Mouse (Mus musculus): ENCODE data around the gene Rps26. TPM values are rescaled to one million over a fixed set of nuclear protein-coding genes. Genes with fewer than 3 reads are reported as not detected.

Gene Rps26
- 100 to 1,000 TPM; 245 to 252 TPM for total RNA-seq (2021)

GRCm38 (mm10) chr10:128626311-128627310 is at the start of gene Rps26:
Rps26 (minus strand) TSS chr10:128626747.
- DNase-seq (ENCODE audit: low spot score in 2 of 2): peak; percentile 81 to 83
- intact Hi-C loops (cut with DNase I): loop anchor here (1.0 to 5.0 kb wide), 4 partner anchors 19 to 79 kb away; partner anchors contain the start of genes Ikzf4, Pa2g4, Rpl41 and Zc3h10

- intact Hi-C loops (cut with DNase I): loop anchor here (5.0 kb wide), 2 partner anchors 107 to 127 kb away; partner anchors contain the start of genes Pa2g4, Rpl41 and Zc3h10
- no peak for DNase-seq (ENCODE audit: low spot score in 2 of 2)
These were observed 48.0 kb upstream of the Rps26 start for GRCm38 (mm10) chr10:128674469-128675008.

DNA sequence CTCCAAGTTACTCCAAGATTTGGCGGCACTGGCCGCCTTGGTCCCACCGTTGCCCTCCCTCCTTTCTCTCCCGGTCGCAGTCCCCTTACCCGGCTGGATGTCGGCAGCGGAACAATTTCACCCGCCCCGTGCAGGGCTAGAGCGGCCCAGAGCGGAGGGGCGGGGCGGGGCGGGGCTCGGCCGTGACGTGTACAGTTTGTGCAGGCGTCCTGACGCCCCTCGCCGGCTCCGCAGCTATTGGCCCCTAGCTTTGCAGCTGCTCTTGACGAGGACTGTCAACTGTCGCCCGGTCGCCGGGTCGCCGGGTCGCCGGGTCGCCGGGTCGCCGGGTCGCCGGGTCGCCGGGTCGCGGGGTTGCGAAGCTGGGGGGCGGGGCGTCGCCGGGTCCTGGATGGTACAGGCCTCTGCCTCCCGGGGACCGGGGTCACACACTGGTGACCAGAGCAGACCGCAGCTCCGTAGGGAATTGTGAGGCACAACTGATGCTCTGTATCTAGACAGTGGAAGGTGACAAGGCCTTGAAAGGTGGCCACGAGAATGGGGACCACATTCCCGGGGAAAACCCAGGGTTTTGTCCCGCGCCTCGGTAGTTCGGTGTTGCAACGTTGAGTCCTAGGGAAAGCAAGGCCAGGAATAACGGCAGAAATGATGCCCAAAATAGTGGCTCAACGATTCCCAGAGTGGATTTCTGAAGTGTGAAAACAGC is 47.4 kb upstream of the Rps26 start, which contains the start of gene Suox:
TSS of gene Suox (minus strand) at position 311 of the 706 bp plus-strand sequence.
- peak; percentile 74 to 83 for DNase-seq (ENCODE audit: low spot score in 2 of 2)
- intact Hi-C loops (cut with DNase I): loop anchor here (2.0 to 5.0 kb wide), 3 partner anchors 47 to 127 kb away; partner anchors contain the start of genes Pa2g4, Rpl41, Rps26 and Zc3h10

DNA sequence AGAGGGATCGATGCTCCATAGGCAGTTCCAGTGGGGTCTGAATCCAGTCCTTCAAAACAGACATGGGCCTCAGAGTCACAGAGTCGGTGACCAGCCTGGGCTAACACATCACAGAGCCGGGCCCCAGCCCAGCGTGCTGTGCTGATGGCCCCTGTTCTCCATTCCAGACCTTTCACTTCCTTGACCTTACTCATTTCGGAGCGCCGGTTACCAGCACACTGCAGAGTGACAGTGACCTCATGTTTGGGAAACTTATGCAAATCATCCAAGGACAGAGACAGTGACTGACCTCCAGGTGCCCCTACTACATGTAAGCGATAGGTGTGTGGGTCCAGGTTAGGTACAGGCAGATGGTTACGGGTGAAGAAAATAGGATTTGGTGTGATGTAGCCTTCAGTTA is 44.6 kb upstream of the Rps26 start:
- no peak for DNase-seq (ENCODE audit: low spot score in 2 of 2)
- intact Hi-C loops (cut with DNase I): loop anchor here (5.0 kb wide), 2 partner anchors 104 to 124 kb away; partner anchors contain the start of genes Pa2g4, Rpl41 and Zc3h10

GRCm38 (mm10) chr10:128668790-128669672 is 42.5 kb upstream of the Rps26 start:
- peak; percentile 54 to 62 for DNase-seq (ENCODE audit: low spot score in 2 of 2)
- intact Hi-C loops (cut with DNase I): loop anchor here (2.0 kb wide), 1 partner anchor 24 kb away; the partner anchor contains the start of gene Ikzf4

GRCm38 (mm10) chr10:128665806-128666205 is 39.3 kb upstream of the Rps26 start:
- intact Hi-C loops (cut with DNase I): no loop called here
- no peak for DNase-seq (ENCODE audit: low spot score in 2 of 2)

DNA sequence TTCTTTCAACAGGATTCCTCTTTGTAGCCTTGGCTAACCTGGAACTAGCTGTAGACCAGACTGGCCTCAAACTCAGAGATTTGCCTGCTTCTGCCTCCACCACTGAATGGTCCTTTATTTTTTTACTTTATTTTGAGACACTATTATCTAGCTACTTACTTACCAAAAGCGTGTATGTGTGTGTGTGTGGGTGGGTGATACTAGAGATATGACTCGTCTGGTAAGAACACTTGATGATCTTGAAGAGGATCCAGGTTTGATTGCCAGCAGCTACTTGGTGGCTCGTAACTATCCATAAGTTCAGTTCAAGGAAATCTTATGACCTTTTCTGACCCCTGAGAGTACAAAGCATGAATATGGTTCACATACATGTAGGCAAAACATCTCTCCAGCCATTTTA is 38.8 kb upstream of the Rps26 start:
- intact Hi-C loops (cut with DNase I): no loop called here

GRCm38 (mm10) chr10:128664808-128665207 is 38.3 kb upstream of the Rps26 start:
- DNase-seq (ENCODE audit: low spot score in 2 of 2): no peak
- intact Hi-C loops (cut with DNase I): no loop called here

More for the DNA sequence above, 38.8 kb upstream of the Rps26 start:
- DNase-seq (ENCODE audit: low spot score in 2 of 2): no peak

DNA sequence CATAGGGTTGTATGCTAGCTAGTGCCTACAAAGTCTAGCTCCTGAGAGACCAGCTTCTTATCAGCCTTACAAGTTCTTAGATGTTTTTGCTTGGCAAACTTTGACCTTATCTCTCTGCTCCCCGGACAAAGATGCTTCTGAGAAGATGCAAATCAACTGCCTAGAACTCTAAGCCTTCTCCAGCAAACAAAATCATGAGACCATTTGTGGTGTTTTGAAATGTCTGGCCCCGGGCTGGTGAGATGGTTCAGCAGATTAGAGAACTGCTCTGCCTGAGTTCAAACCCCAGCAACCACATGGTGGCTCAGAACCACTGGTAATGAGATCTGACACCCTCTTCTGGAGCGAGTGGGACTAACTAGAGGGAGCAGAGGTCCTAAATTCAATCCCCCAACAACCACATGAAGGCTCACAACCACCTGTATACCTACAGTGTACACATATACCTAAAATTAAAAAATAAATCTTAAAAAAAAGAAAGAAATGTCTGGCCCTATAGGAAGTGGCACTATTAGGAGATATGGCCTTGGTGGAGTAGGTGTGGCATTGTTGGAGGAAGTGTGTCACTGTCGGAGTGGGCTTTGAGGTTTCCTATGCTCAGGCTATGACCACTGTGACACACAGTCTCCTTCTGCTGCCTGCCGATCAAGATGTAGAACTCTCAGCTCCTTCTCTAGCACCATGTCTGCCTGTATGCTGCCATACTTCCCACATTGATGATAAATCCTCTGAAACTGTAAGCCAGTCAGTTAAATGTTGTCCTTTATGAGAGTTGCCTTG is 37.1 kb upstream of the Rps26 start:
- intact Hi-C loops (cut with DNase I): no loop called here

DNA sequence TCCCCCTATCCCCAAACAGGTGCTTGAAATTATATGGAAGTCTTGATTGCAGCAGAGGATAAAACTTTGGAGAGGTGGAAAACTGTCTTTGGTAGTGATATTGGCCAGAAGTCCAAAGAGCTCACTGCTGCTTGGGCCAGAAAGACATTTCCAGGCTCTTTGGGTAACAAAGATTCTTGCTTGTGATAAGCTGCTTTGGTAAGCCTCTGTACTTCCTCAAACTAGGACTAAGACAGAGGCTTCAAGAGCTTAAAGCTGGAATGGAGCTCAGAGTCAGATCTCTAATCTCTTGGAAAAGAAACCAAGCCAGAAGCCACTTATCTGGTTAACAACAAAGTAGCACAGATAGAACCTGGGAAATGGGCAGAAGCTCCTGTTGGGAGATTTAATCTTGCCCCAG is 35.9 kb upstream of the Rps26 start:
- intact Hi-C loops (cut with DNase I): no loop called here
- DNase-seq (ENCODE audit: low spot score in 2 of 2): no peak

More for the DNA sequence above, 37.1 kb upstream of the Rps26 start:
- DNase-seq (ENCODE audit: low spot score in 2 of 2): no peak

DNA sequence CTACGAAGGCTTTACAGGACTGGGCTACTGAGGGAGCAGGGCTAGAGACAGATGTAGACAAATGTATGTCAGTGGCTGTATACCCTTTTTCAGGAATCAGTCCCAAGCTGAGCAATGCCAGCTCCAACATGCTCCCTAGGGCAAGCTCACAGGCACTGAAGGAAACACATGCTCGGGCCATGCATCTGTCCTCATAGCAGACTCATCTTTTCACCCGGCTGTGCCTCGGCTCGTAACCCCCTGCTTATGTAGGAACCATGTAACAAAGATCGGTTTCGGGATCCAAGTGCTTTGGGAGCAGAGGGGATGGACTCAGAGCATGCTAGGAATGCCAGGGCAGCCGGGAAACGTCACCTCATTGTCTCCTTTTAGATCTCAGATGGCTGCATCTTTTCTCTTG is 32.9 kb upstream of the Rps26 start:
- no peak for DNase-seq (ENCODE audit: low spot score in 2 of 2)
- intact Hi-C loops (cut with DNase I): no loop called here

- no peak for DNase-seq (ENCODE audit: low spot score in 2 of 2)
- intact Hi-C loops (cut with DNase I): no loop called here
These were observed 31.3 kb upstream of the Rps26 start for GRCm38 (mm10) chr10:128657844-128658243.

GRCm38 (mm10) chr10:128656731-128657130 is 30.2 kb upstream of the Rps26 start:
- intact Hi-C loops (cut with DNase I): no loop called here
- DNase-seq (ENCODE audit: low spot score in 2 of 2): no peak

DNA sequence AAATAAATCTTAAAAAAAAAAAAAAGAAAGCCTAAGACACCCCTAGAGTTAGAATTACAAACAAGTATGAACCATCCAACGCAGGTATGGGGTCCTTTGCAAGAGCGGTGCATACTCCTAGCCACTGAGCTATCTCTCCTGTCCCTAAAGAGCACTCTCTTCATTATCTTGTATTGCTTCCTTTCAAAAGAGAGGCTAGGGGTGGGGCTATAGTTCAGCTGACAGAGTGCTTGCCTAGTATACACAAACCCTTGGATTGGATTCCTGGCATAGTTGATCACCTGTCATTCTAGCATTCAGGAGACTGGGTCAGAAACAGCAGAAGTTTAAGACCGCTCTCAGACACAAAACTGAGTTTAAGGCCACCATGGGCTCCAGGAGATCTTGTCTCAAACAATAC is 28.7 kb upstream of the Rps26 start:
- intact Hi-C loops (cut with DNase I): no loop called here
- DNase-seq (ENCODE audit: low spot score in 2 of 2): no peak

DNA sequence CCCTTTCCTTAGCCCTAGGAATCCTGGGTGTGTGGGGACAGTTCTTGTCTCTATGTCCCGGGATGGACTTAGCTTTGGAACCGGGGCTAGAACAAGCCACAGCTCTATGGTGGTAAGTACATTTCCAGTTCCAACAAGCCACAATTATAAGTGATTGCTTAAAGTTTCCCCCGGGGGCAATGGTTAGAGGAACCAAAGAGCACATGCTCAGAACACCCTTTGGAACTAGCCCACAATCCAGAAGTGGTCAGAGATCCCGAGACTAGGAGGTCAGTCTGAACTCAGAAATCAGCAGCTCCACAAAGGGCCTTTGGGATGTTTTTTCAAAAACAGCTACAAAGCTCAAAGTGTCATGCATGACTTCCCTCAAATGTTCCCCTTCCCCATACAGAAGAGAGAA is 27.3 kb upstream of the Rps26 start:
- intact Hi-C loops (cut with DNase I): no loop called here
- DNase-seq (ENCODE audit: low spot score in 2 of 2): no peak

DNA sequence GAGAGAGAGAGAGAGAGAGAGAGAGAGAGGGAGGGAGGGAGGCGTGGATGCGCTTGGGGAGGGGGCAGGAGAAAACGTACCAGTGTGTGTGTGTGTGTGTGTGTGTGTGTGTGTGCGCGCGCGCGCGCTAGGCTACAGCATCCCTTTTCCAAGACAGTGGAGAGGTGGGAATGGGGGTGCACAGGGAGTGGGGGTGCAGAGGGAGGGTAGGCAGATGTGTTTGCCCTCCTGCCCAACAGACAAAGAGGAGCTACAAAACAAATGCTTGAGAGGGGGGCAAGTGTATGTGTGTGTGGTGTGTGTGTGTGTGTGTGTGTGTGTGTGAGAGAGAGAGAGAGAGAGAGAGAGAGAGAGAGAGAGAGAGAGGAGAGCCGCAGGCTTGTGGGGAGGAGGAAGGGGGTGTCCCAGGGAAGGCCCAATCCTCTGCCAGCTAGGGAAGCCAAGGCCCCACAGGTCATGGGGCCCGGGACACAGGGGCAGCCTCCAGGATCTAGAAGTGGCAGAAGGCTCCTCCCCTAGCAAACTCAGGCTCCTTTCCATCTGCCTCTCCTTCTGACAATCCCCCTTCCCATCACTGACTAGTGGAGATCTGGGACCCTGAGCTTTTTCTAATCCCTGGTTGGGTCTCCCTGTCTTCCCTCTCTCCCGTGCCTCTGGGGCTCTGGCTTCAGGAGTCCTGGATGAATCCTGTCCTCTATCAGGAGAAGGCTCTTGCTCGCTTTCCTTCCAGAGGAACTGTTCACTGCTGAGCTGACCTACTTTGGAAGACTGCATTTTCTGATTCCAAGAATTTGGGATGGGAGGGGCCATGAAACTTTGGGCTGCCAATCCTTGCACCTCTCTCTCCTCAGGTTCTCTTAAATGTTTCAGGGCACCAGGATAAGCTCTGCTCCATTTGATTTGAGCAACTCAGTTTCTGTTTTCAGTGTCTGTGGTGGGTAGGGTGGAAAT is 19.9 kb upstream of the Rps26 start:
- peak; percentile 46 to 51 for DNase-seq (ENCODE audit: low spot score in 2 of 2)
- intact Hi-C loops (cut with DNase I): no loop called here
